Mouse (Mus musculus) sigmoid colon, adult 10 weeks (tissue): ENCODE data around the gene Ddah2. TPM values are rescaled to one million over a fixed set of nuclear protein-coding genes. Genes with fewer than 3 reads are reported as not detected.

ENCODE experiments used
- polyA plus RNA-seq: library from polyadenylated mRNA; stranded (reverse); fragments of 350-450 nt; fragmentation: Illumina TruSeq; extraction: RNeasy Lipid Tissue Mini Kit (QIAGEN cat#74804); gene quantifications from one replicate; pipeline ENCODE4 v1.2.3, GENCODE M21; 2014; ENCODE audit warnings: low read depth, low replicate concordance

Ddah2 gene
- not detected for polyA plus RNA-seq

GRCm38 (mm10) chr17:35058911-35059892, at the start of gene Ddah2:
TSS of gene Ddah2 (plus strand) at chr17:35059035.

GRCm38 (mm10) chr17:35016376-35016775, 42.5 kb upstream of the Ddah2 start, which contains the start of gene Vwa7:
TSS of gene Vwa7 (plus strand) at chr17:35016579.

GRCm38 (mm10) chr17:35027277-35028068, 31.4 kb upstream of the Ddah2 start, which contains the start of gene Sapcd1:
TSS of gene Sapcd1 (minus strand) at chr17:35028016.

GRCm38 (mm10) chr17:35046681-35047455, 12.0 kb upstream of the Ddah2 start, which contains the start of gene Msh5:
TSS of gene Msh5 (minus strand) at chr17:35046745.

GRCm38 (mm10) chr17:35049561-35050016, 9.2 kb upstream of the Ddah2 start, which contains the start of gene Clic1:
TSS of gene Clic1 (plus strand) at chr17:35049966.

GRCm38 (mm10) chr17:35064951-35065947, 6.4 kb downstream of the Ddah2 start, which contains the start of gene Ly6g6c:
TSS of gene Ly6g6c (plus strand) at chr17:35065388.

GRCm38 (mm10) chr17:35066084-35066483, 7.2 kb downstream of the Ddah2 start, which contains the start of gene Mpig6b:
TSS of gene Mpig6b (minus strand) at chr17:35066184.

GRCm38 (mm10) chr17:35076507-35077176, 17.8 kb downstream of the Ddah2 start, which contains the start of gene Ly6g6e:
TSS of gene Ly6g6e (plus strand) at chr17:35076902.

GRCm38 (mm10) chr17:35077786-35078233, 19.0 kb downstream of the Ddah2 start, which contains the start of gene Ly6g6d:
TSS of gene Ly6g6d (minus strand) at chr17:35078065.

GRCm38 (mm10) chr17:35085208-35085865, 26.5 kb downstream of the Ddah2 start, which contains the start of gene Ly6g6f:
TSS of gene Ly6g6f (minus strand) at chr17:35085610.

GRCm38 (mm10) chr17:35088825-35089644, 30.2 kb downstream of the Ddah2 start, which contains the start of gene Abhd16a:
TSS of gene Abhd16a (plus strand) at chr17:35089263.

GRCm38 (mm10) chr17:35108097-35108496, 49.3 kb downstream of the Ddah2 start, which contains the start of gene Ly6g5c:
TSS of gene Ly6g5c (plus strand) at chr17:35108279.

Other genes starting within 250 kb of the Ddah2 start
- 23.0 TPM for gene Stk19, start 222.1 kb upstream of the Ddah2 start, polyA plus RNA-seq
- 3.0 TPM for gene Dxo, start 222.0 kb upstream of the Ddah2 start, polyA plus RNA-seq
- gene Skiv2l, start 208.8 kb upstream of the Ddah2 start, polyA plus RNA-seq = 5.6 TPM
- 1.1 TPM for gene Nelfe, start 208.6 kb upstream of the Ddah2 start, polyA plus RNA-seq
- gene Cfb, start 196.5 kb upstream of the Ddah2 start, polyA plus RNA-seq = 18.5 TPM
- 1.1 TPM for gene Zbtb12, start 179.6 kb upstream of the Ddah2 start, polyA plus RNA-seq
- 2.3 TPM for gene Gm20547, start 177.0 kb upstream of the Ddah2 start, polyA plus RNA-seq
- gene C2, start 160.8 kb upstream of the Ddah2 start, polyA plus RNA-seq = 1.0 TPM
- gene Ehmt2, start 160.6 kb upstream of the Ddah2 start, polyA plus RNA-seq = 10.6 TPM
- 32.3 TPM for gene Slc44a4, start 144.6 kb upstream of the Ddah2 start, polyA plus RNA-seq
- 15.5 TPM for gene Neu1, start 127.8 kb upstream of the Ddah2 start, polyA plus RNA-seq
- 10.1 TPM for gene Hspa1b, start 99.8 kb upstream of the Ddah2 start, polyA plus RNA-seq
- not detected for gene Gm20481, start 89.1 kb upstream of the Ddah2 start, polyA plus RNA-seq
- 4.5 TPM for gene Hspa1a, start 86.9 kb upstream of the Ddah2 start, polyA plus RNA-seq
- 0.22 TPM for gene Hspa1l, start 86.3 kb upstream of the Ddah2 start, polyA plus RNA-seq
- 12.9 TPM for gene Lsm2, start 77.2 kb upstream of the Ddah2 start, polyA plus RNA-seq
- 1.5 TPM for gene Vars, start 58.0 kb upstream of the Ddah2 start, polyA plus RNA-seq
- 0.09 TPM for gene Vwa7, start 42.5 kb upstream of the Ddah2 start, polyA plus RNA-seq
- not detected for gene Sapcd1, start 31.0 kb upstream of the Ddah2 start, polyA plus RNA-seq
- gene Msh5, start 12.3 kb upstream of the Ddah2 start, polyA plus RNA-seq = 2.5 TPM
- 47.8 TPM for gene Clic1, start 9.1 kb upstream of the Ddah2 start, polyA plus RNA-seq
- gene Ly6g6c, start 6.4 kb downstream of the Ddah2 start, polyA plus RNA-seq = 1.5 TPM
- 3.0 TPM for gene Mpig6b, start 7.1 kb downstream of the Ddah2 start, polyA plus RNA-seq
- gene Ly6g6e, start 17.9 kb downstream of the Ddah2 start, polyA plus RNA-seq = 2.8 TPM
- not detected for gene Ly6g6d, start 19.0 kb downstream of the Ddah2 start, polyA plus RNA-seq
- gene Ly6g6f, start 26.6 kb downstream of the Ddah2 start, polyA plus RNA-seq = not detected
- 5.3 TPM for gene Abhd16a, start 30.2 kb downstream of the Ddah2 start, polyA plus RNA-seq
- gene Ly6g5c, start 49.2 kb downstream of the Ddah2 start, polyA plus RNA-seq = not detected
- not detected for gene Ly6g5b, start 56.4 kb downstream of the Ddah2 start, polyA plus RNA-seq
- 0.85 TPM for gene Gpank1, start 62.4 kb downstream of the Ddah2 start, polyA plus RNA-seq
- gene Csnk2b, start 63.0 kb downstream of the Ddah2 start, polyA plus RNA-seq = 96.9 TPM
- 2.2 TPM for gene D17H6S53E, start 67.3 kb downstream of the Ddah2 start, polyA plus RNA-seq
- gene Apom, start 73.0 kb downstream of the Ddah2 start, polyA plus RNA-seq = not detected
- 16.8 TPM for gene Bag6, start 76.1 kb downstream of the Ddah2 start, polyA plus RNA-seq
- gene Prrc2a, start 105.9 kb downstream of the Ddah2 start, polyA plus RNA-seq = 12.8 TPM
- gene Aif1, start 117.0 kb downstream of the Ddah2 start, polyA plus RNA-seq = 7.7 TPM
- gene Lst1, start 129.4 kb downstream of the Ddah2 start, polyA plus RNA-seq = not detected
- not detected for gene Ltb, start 135.4 kb downstream of the Ddah2 start, polyA plus RNA-seq
- 0.35 TPM for gene Tnf, start 143.0 kb downstream of the Ddah2 start, polyA plus RNA-seq
- 0.54 TPM for gene Lta, start 146.3 kb downstream of the Ddah2 start, polyA plus RNA-seq
- not detected for gene Gm16181, start 161.8 kb downstream of the Ddah2 start, polyA plus RNA-seq
- 8.0 TPM for gene Atp6v1g2, start 174.6 kb downstream of the Ddah2 start, polyA plus RNA-seq
- gene Nfkbil1, start 176.8 kb downstream of the Ddah2 start, polyA plus RNA-seq = not detected
- 10.4 TPM for gene Ddx39b, start 182.7 kb downstream of the Ddah2 start, polyA plus RNA-seq
- gene H2-D1, start 203.7 kb downstream of the Ddah2 start, polyA plus RNA-seq = 76.9 TPM